Mouse (Mus musculus): Measurements from ENCODE around the gene Ranbp17. TPM values are rescaled to one million over a fixed set of nuclear protein-coding genes. Genes with fewer than 3 reads are reported as not detected.
A peak's percentile ranks its signal among the peaks of the same experiment; 100 is the strongest.

Ranbp17 gene
- 26.0 and 28.7 TPM in 2 replicates for polyA plus RNA-seq (2012; rRNA removed)

GRCm38 (mm10) chr11:33513376-33513991 is at the start of gene Ranbp17:
TSS of gene Ranbp17 (minus strand) at chr11:33513746.
- Histone ChIP-seq H3K4me1 (ENCODE audit: control insufficient read depth, insufficient read depth, low read length) (peaks cover 2% of the 10 kb centered on the region; the same call in 1 of the 2 replicates), H3K27ac (ENCODE audit: control insufficient read depth, insufficient read depth, low read depth, low read length) (peak within 1 kb of the TSS; percentile 98), H3K36me3 (ENCODE audit: control insufficient read depth, insufficient read depth, low read length) (peaks cover 1% of the 10 kb centered on the region; the same call in 1 of the 2 replicates), H3K27me3 (ENCODE audit: control insufficient read depth, insufficient read depth, low read length) (no peaks in the 10 kb centered on the region), H3K4me3 (ENCODE audit: control insufficient read depth, low read depth, low read length) (peak within 1 kb of the TSS; percentile 82)
- peak; percentile 63 for TF ChIP-seq POLR2A (IDR thresholded peaks at IDR 0.05; ENCODE audit: control insufficient read depth, low read depth, low read length)
- no peak for TF ChIP-seq CTCF (IDR thresholded peaks at IDR 0.05; ENCODE audit: control insufficient read depth, insufficient read depth, insufficient replicate concordance, low read depth, low read length)

DNA sequence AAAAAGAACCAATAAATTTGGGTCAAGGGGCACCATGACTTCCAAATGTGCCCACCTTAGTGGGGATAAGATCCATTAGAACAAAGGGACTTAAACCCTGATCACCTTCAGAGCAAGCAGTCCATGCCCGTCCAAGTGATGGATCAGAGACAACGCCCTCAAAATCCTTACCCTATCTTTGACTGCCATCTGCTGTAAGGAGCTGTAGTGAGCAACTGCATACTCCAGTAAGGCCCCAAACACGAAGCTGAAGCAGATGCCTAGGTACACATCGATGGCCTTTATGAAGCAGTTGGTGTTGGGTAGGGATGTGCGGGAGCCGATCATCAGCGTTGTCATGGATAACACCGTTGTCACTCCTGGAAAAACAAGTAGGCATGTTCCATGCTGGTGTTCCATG is 40.6 kb upstream of the Ranbp17 start:
- H3K27me3 ChIP-seq (ENCODE audit: control insufficient read depth, insufficient read depth, low read length): no peaks in the 10 kb centered on the region
- H3K27ac ChIP-seq (ENCODE audit: control insufficient read depth, insufficient read depth, low read depth, low read length): no peak overlapping the region
- H3K36me3 ChIP-seq (ENCODE audit: control insufficient read depth, insufficient read depth, low read length): no peaks in the 10 kb centered on the region
- H3K4me1 ChIP-seq (ENCODE audit: control insufficient read depth, insufficient read depth, low read length): no peaks in the 10 kb centered on the region
- no peak overlapping the region for H3K4me3 ChIP-seq (ENCODE audit: control insufficient read depth, low read depth, low read length)
- TF ChIP-seq CTCF (IDR thresholded peaks at IDR 0.05; ENCODE audit: control insufficient read depth, insufficient read depth, insufficient replicate concordance, low read depth, low read length) (no peak), POLR2A (IDR thresholded peaks at IDR 0.05; ENCODE audit: control insufficient read depth, low read depth, low read length) (no peak)

GRCm38 (mm10) chr11:33550861-33551560 is 37.5 kb upstream of the Ranbp17 start:
- H3K4me1 ChIP-seq (ENCODE audit: control insufficient read depth, insufficient read depth, low read length): no peaks in the 10 kb centered on the region
- H3K4me3 ChIP-seq (ENCODE audit: control insufficient read depth, low read depth, low read length): no peak overlapping the region
- TF ChIP-seq CTCF (IDR thresholded peaks at IDR 0.05; ENCODE audit: control insufficient read depth, insufficient read depth, insufficient replicate concordance, low read depth, low read length): no peak
- TF ChIP-seq POLR2A (IDR thresholded peaks at IDR 0.05; ENCODE audit: control insufficient read depth, low read depth, low read length): no peak
- no peaks in the 10 kb centered on the region for H3K27me3 ChIP-seq (ENCODE audit: control insufficient read depth, insufficient read depth, low read length)
- H3K27ac ChIP-seq (ENCODE audit: control insufficient read depth, insufficient read depth, low read depth, low read length): no peak overlapping the region
- H3K36me3 ChIP-seq (ENCODE audit: control insufficient read depth, insufficient read depth, low read length): no peaks in the 10 kb centered on the region

DNA sequence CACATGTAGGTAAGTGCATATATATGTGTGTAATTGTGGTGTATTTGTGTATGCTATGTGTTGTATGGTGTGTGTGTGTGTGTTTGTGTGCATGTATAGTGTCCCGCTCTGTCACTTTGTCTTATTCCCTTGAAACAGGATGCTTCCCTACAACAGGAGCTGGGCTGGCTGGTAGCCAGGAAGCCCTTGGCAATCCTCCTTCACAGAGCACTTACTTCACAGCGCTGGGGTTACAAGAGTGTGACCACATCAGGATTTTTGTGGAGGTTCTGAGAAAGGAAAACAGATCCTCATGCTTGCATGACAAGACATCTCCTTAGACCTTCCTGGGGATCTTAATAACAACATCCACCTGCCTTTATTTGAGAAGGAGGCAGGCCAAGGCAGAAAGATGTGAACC is 33.8 kb upstream of the Ranbp17 start:
- no peak overlapping the region for H3K27ac ChIP-seq (ENCODE audit: control insufficient read depth, insufficient read depth, low read depth, low read length)
- no peaks in the 10 kb centered on the region for H3K36me3 ChIP-seq (ENCODE audit: control insufficient read depth, insufficient read depth, low read length)
- H3K4me1 ChIP-seq (ENCODE audit: control insufficient read depth, insufficient read depth, low read length): peaks cover 2% of the 10 kb centered on the region
- no peak overlapping the region for H3K4me3 ChIP-seq (ENCODE audit: control insufficient read depth, low read depth, low read length)
- H3K27me3 ChIP-seq (ENCODE audit: control insufficient read depth, insufficient read depth, low read length): no peaks in the 10 kb centered on the region
- TF ChIP-seq CTCF (IDR thresholded peaks at IDR 0.05; ENCODE audit: control insufficient read depth, insufficient read depth, insufficient replicate concordance, low read depth, low read length) (no peak), POLR2A (IDR thresholded peaks at IDR 0.05; ENCODE audit: control insufficient read depth, low read depth, low read length) (no peak)

- TF ChIP-seq POLR2A (IDR thresholded peaks at IDR 0.05; ENCODE audit: control insufficient read depth, low read depth, low read length): no peak
- no peak for TF ChIP-seq CTCF (IDR thresholded peaks at IDR 0.05; ENCODE audit: control insufficient read depth, insufficient read depth, insufficient replicate concordance, low read depth, low read length)
- Histone ChIP-seq H3K4me1 (ENCODE audit: control insufficient read depth, insufficient read depth, low read length) (peaks cover 2% of the 10 kb centered on the region), H3K27me3 (ENCODE audit: control insufficient read depth, insufficient read depth, low read length) (no peaks in the 10 kb centered on the region), H3K27ac (ENCODE audit: control insufficient read depth, insufficient read depth, low read depth, low read length) (no peak overlapping the region), H3K36me3 (ENCODE audit: control insufficient read depth, insufficient read depth, low read length) (no peaks in the 10 kb centered on the region), H3K4me3 (ENCODE audit: control insufficient read depth, low read depth, low read length) (no peak overlapping the region)
Observed at GRCm38 (mm10) chr11:33544945-33545344, 31.4 kb upstream of the Ranbp17 start.

GRCm38 (mm10) chr11:33544121-33544520 is 30.6 kb upstream of the Ranbp17 start:
- H3K27ac ChIP-seq (ENCODE audit: control insufficient read depth, insufficient read depth, low read depth, low read length): no peak overlapping the region
- peak overlapping the region; percentile 52 for H3K4me3 ChIP-seq (ENCODE audit: control insufficient read depth, low read depth, low read length)
- H3K36me3 ChIP-seq (ENCODE audit: control insufficient read depth, insufficient read depth, low read length): no peaks in the 10 kb centered on the region
- H3K27me3 ChIP-seq (ENCODE audit: control insufficient read depth, insufficient read depth, low read length): no peaks in the 10 kb centered on the region
- TF ChIP-seq CTCF (IDR thresholded peaks at IDR 0.05; ENCODE audit: control insufficient read depth, insufficient read depth, insufficient replicate concordance, low read depth, low read length) (no peak), POLR2A (IDR thresholded peaks at IDR 0.05; ENCODE audit: control insufficient read depth, low read depth, low read length) (no peak)
- H3K4me1 ChIP-seq (ENCODE audit: control insufficient read depth, insufficient read depth, low read length): peaks cover 2% of the 10 kb centered on the region

GRCm38 (mm10) chr11:33537390-33538125 is 24.0 kb upstream of the Ranbp17 start:
- Histone ChIP-seq H3K36me3 (ENCODE audit: control insufficient read depth, insufficient read depth, low read length) (no peaks in the 10 kb centered on the region), H3K27me3 (ENCODE audit: control insufficient read depth, insufficient read depth, low read length) (no peaks in the 10 kb centered on the region), H3K4me3 (ENCODE audit: control insufficient read depth, low read depth, low read length) (no peak overlapping the region), H3K4me1 (ENCODE audit: control insufficient read depth, insufficient read depth, low read length) (no peaks in the 10 kb centered on the region), H3K27ac (ENCODE audit: control insufficient read depth, insufficient read depth, low read depth, low read length) (no peak overlapping the region)
- no peak for TF ChIP-seq POLR2A (IDR thresholded peaks at IDR 0.05; ENCODE audit: control insufficient read depth, low read depth, low read length)
- no peak for TF ChIP-seq CTCF (IDR thresholded peaks at IDR 0.05; ENCODE audit: control insufficient read depth, insufficient read depth, insufficient replicate concordance, low read depth, low read length)
